Mouse (Mus musculus): ENCODE data around the gene Furin. TPM values are rescaled to one million over a fixed set of nuclear protein-coding genes. Genes with fewer than 3 reads are reported as not detected.
A peak's percentile ranks its signal among the peaks of the same experiment; 100 is the strongest.

Gene Furin
- polyA plus RNA-seq, 2 experiments from 2014 or later: 10.6 to 15.2 TPM

- peak; percentile 90 for ATAC-seq
Measured at GRCm38 (mm10) chr7:80339793-80340628, 65.2 kb downstream of the Furin start.

GRCm38 (mm10) chr7:80339371-80339770 is 65.9 kb downstream of the Furin start:
- ATAC-seq: no peak

Other genes with a start within 250 kb of the Furin start
- gene Sema4b, start 218.6 kb downstream of the Furin start, polyA plus RNA-seq (2017; shearing (Covaris generic)): 10 to 100 TPM; 16.5 to 26.1 TPM
- gene Cib1, start 172.6 kb downstream of the Furin start, polyA plus RNA-seq (2017; shearing (Covaris generic)): 100 to 1,000 TPM; 120 to 148 TPM
- gene Gdpgp1, start 172.6 kb downstream of the Furin start, polyA plus RNA-seq (2017; shearing (Covaris generic)): 1 to 10 TPM; 5.5 to 9.4 TPM
- under 1 TPM in 1 of 2 experiments, not detected in 1; 0.62 TPM for gene Ttll13, start 159.1 kb downstream of the Furin start, polyA plus RNA-seq (2017; shearing (Covaris generic))
- 10 to 100 TPM; 26.9 to 28.4 TPM for gene Ngrn, start 144.2 kb downstream of the Furin start, polyA plus RNA-seq (2017; shearing (Covaris generic))
- gene Vps33b, start 135.8 kb downstream of the Furin start, polyA plus RNA-seq (2017; shearing (Covaris generic)): 10 to 100 TPM; 25.8 to 34.2 TPM
- 10 to 100 TPM; 49.3 to 56.0 TPM for gene Prc1, start 111.0 kb downstream of the Furin start, polyA plus RNA-seq (2017; shearing (Covaris generic))
- gene Rccd1, start 81.0 kb downstream of the Furin start, polyA plus RNA-seq (2017; shearing (Covaris generic)): 1 to 10 TPM; 4.4 to 4.6 TPM
- gene Unc45a, start 64.4 kb downstream of the Furin start, polyA plus RNA-seq (2017; shearing (Covaris generic)): 10 to 100 TPM; 31.9 to 45.2 TPM
- 1 to 10 TPM; 8.6 to 9.0 TPM for gene Hddc3, start 62.3 kb downstream of the Furin start, polyA plus RNA-seq (2017; shearing (Covaris generic))
- 10 to 100 TPM; 15.8 to 21.8 TPM for gene Man2a2, start 34.1 kb downstream of the Furin start, polyA plus RNA-seq (2017; shearing (Covaris generic))
- gene Fes, start 17.5 kb downstream of the Furin start, polyA plus RNA-seq (2017; shearing (Covaris generic)): 1 to 10 TPM; 2.0 to 4.5 TPM
- 1 to 10 TPM; 7.6 to 8.5 TPM for gene Blm, start 129.7 kb upstream of the Furin start, polyA plus RNA-seq (2017; shearing (Covaris generic))